Mouse (Mus musculus) midbrain, embryonic 11.5 days (tissue): ENCODE measurements around the gene Stum. TPM values are rescaled to one million over a fixed set of nuclear protein-coding genes. Genes with fewer than 3 reads are reported as not detected.

Experiments used
- polyA plus RNA-seq: library from polyadenylated mRNA; unstranded; fragments of >200 nt; fragmentation: Nextera tagmentation; extraction: Ambion mirVana; gene quantifications from 2 replicates; pipeline ENCODE4 v1.2.1, GENCODE M21; 2014

Gene Stum
- polyA plus RNA-seq, 1 experiment from 2014 or later, result 1.0 TPM

Other genes with a start within 250 kb of the Stum start
- gene Psen2, start 220.1 kb downstream of the Stum start, polyA plus RNA-seq, result 5.2 and 5.4 TPM in 2 replicates
- gene Itpkb, start 153.0 kb downstream of the Stum start, polyA plus RNA-seq, result 1.9 and 2.0 TPM in 2 replicates
- gene Parp1, start 85.4 kb upstream of the Stum start, polyA plus RNA-seq, result 188 and 213 TPM in 2 replicates
- gene Lin9, start 157.6 kb upstream of the Stum start, polyA plus RNA-seq, result 26.2 and 30.4 TPM in 2 replicates
- gene Mixl1, start 213.5 kb upstream of the Stum start, polyA plus RNA-seq, result 0.08 TPM in 1 of 2 replicates, not detected in the other
- gene Acbd3, start 242.5 kb upstream of the Stum start, polyA plus RNA-seq, result 20.8 and 21.6 TPM in 2 replicates